Mouse (Mus musculus): Measurements from ENCODE around the gene Fgfr2. TPM values are rescaled to one million over a fixed set of nuclear protein-coding genes. Genes with fewer than 3 reads are reported as not detected.

The Fgfr2 gene
- polyA plus RNA-seq, 1 experiment = 1.7 TPM

- H3K27me3 ChIP-seq (ENCODE audit: control insufficient read depth, insufficient read depth, insufficient read length) = no peaks in the 10 kb centered on the region
- no peak overlapping the region for H3K4me3 ChIP-seq (ENCODE audit: insufficient read depth, poor library complexity, severe bottlenecking)
- H3ac ChIP-seq (ENCODE audit: control insufficient read depth, insufficient read length, low read depth) = no peak overlapping the region
- peaks cover 6% of the 10 kb centered on the region for H3K79me2 ChIP-seq (ENCODE audit: control insufficient read depth, insufficient read depth)
- H3K36me3 ChIP-seq (ENCODE audit: control insufficient read depth, insufficient read depth) = no peaks in the 10 kb centered on the region
- TF ChIP-seq MYOG (IDR thresholded peaks at IDR 0.05; ENCODE audit: control insufficient read depth, extremely low read depth, insufficient read length) = no peak
- TF ChIP-seq USF1 (IDR thresholded peaks at IDR 0.05; ENCODE audit: low read depth) = no peak
- TF ChIP-seq FOSL1 (IDR thresholded peaks at IDR 0.05; ENCODE audit: insufficient read depth, low read length, poor library complexity, severe bottlenecking) = no peak
- no peak for TF ChIP-seq CTCF (IDR thresholded peaks at IDR 0.05; ENCODE audit: control insufficient read depth, insufficient read depth, insufficient read length)
- TF ChIP-seq MYOD1 (IDR thresholded peaks at IDR 0.05; ENCODE audit: control insufficient read depth, insufficient read length, low read depth) = no peak
- TF ChIP-seq MAX (IDR thresholded peaks at IDR 0.05) = no peak
- TF ChIP-seq CEBPB (IDR thresholded peaks at IDR 0.05; ENCODE audit: low read depth) = no peak
- H3K79me3 ChIP-seq (ENCODE audit: low read depth) = peaks cover 2% of the 10 kb centered on the region
These were observed 826.3 kb downstream of the Fgfr2 start for GRCm38 (mm10) chr7:132296661-132297443.

- no peak overlapping the region for H3K4me3 ChIP-seq (ENCODE audit: insufficient read depth, poor library complexity, severe bottlenecking)
- TF ChIP-seq FOSL1 (IDR thresholded peaks at IDR 0.05; ENCODE audit: insufficient read depth, low read length, poor library complexity, severe bottlenecking) (no peak), CTCF (IDR thresholded peaks at IDR 0.05; ENCODE audit: control insufficient read depth, insufficient read depth, insufficient read length) (no peak), MAX (IDR thresholded peaks at IDR 0.05) (no peak), CEBPB (IDR thresholded peaks at IDR 0.05; ENCODE audit: low read depth) (no peak), MYOD1 (IDR thresholded peaks at IDR 0.05; ENCODE audit: control insufficient read depth, insufficient read length, low read depth) (no peak), MYOG (IDR thresholded peaks at IDR 0.05; ENCODE audit: control insufficient read depth, extremely low read depth, insufficient read length) (no peak), USF1 (IDR thresholded peaks at IDR 0.05; ENCODE audit: low read depth) (no peak)
- no peaks in the 10 kb centered on the region for H3K27me3 ChIP-seq (ENCODE audit: control insufficient read depth, insufficient read depth, insufficient read length)
- no peak overlapping the region for H3ac ChIP-seq (ENCODE audit: control insufficient read depth, insufficient read length, low read depth)
- peaks cover 6% of the 10 kb centered on the region for H3K79me2 ChIP-seq (ENCODE audit: control insufficient read depth, insufficient read depth)
- H3K36me3 ChIP-seq (ENCODE audit: control insufficient read depth, insufficient read depth) = no peaks in the 10 kb centered on the region
- H3K79me3 ChIP-seq (ENCODE audit: low read depth) = peaks cover 2% of the 10 kb centered on the region
These were observed 827.0 kb downstream of the Fgfr2 start for GRCm38 (mm10) chr7:132296132-132296531.

- Histone ChIP-seq H3K27me3 (ENCODE audit: control insufficient read depth, insufficient read depth, insufficient read length) (no peaks in the 10 kb centered on the region), H3K79me3 (ENCODE audit: low read depth) (no peaks in the 10 kb centered on the region), H3K4me3 (ENCODE audit: insufficient read depth, poor library complexity, severe bottlenecking) (no peak overlapping the region), H3ac (ENCODE audit: control insufficient read depth, insufficient read length, low read depth) (no peak overlapping the region), H3K36me3 (ENCODE audit: control insufficient read depth, insufficient read depth) (no peaks in the 10 kb centered on the region), H3K79me2 (ENCODE audit: control insufficient read depth, insufficient read depth) (no peaks in the 10 kb centered on the region)
- no peak for TF ChIP-seq USF1 (IDR thresholded peaks at IDR 0.05; ENCODE audit: low read depth)
- no peak for TF ChIP-seq FOSL1 (IDR thresholded peaks at IDR 0.05; ENCODE audit: insufficient read depth, low read length, poor library complexity, severe bottlenecking)
- no peak for TF ChIP-seq CTCF (IDR thresholded peaks at IDR 0.05; ENCODE audit: control insufficient read depth, insufficient read depth, insufficient read length)
- no peak for TF ChIP-seq MAX (IDR thresholded peaks at IDR 0.05)
- TF ChIP-seq MYOD1 (IDR thresholded peaks at IDR 0.05; ENCODE audit: control insufficient read depth, insufficient read length, low read depth) = no peak
- no peak for TF ChIP-seq CEBPB (IDR thresholded peaks at IDR 0.05; ENCODE audit: low read depth)
- no peak for TF ChIP-seq MYOG (IDR thresholded peaks at IDR 0.05; ENCODE audit: control insufficient read depth, extremely low read depth, insufficient read length)
These were observed 835.8 kb downstream of the Fgfr2 start for GRCm38 (mm10) chr7:132287340-132287664.

GRCm38 (mm10) chr7:132286630-132287339, 836.4 kb downstream of the Fgfr2 start:
- H3K27me3 ChIP-seq (ENCODE audit: control insufficient read depth, insufficient read depth, insufficient read length) = no peaks in the 10 kb centered on the region

GRCm38 (mm10) chr7:132284795-132285194, 838.4 kb downstream of the Fgfr2 start:
- TF ChIP-seq MYOG (IDR thresholded peaks at IDR 0.05; ENCODE audit: control insufficient read depth, extremely low read depth, insufficient read length) = no peak
- TF ChIP-seq CEBPB (IDR thresholded peaks at IDR 0.05; ENCODE audit: low read depth) = no peak
- peaks cover 1% of the 10 kb centered on the region for H3K79me3 ChIP-seq (ENCODE audit: low read depth)

More at GRCm38 (mm10) chr7:132286630-132287339, 836.4 kb downstream of the Fgfr2 start:
- Histone ChIP-seq H3K4me3 (ENCODE audit: insufficient read depth, poor library complexity, severe bottlenecking) (no peak overlapping the region), H3K36me3 (ENCODE audit: control insufficient read depth, insufficient read depth) (no peaks in the 10 kb centered on the region), H3ac (ENCODE audit: control insufficient read depth, insufficient read length, low read depth) (no peak overlapping the region), H3K79me2 (ENCODE audit: control insufficient read depth, insufficient read depth) (no peaks in the 10 kb centered on the region), H3K79me3 (ENCODE audit: low read depth) (no peaks in the 10 kb centered on the region)
- TF ChIP-seq MYOG (IDR thresholded peaks at IDR 0.05; ENCODE audit: control insufficient read depth, extremely low read depth, insufficient read length) (no peak), MYOD1 (IDR thresholded peaks at IDR 0.05; ENCODE audit: control insufficient read depth, insufficient read length, low read depth) (no peak), CEBPB (IDR thresholded peaks at IDR 0.05; ENCODE audit: low read depth) (no peak), USF1 (IDR thresholded peaks at IDR 0.05; ENCODE audit: low read depth) (no peak), MAX (IDR thresholded peaks at IDR 0.05) (no peak), FOSL1 (IDR thresholded peaks at IDR 0.05; ENCODE audit: insufficient read depth, low read length, poor library complexity, severe bottlenecking) (no peak), CTCF (IDR thresholded peaks at IDR 0.05; ENCODE audit: control insufficient read depth, insufficient read depth, insufficient read length) (no peak)

More at GRCm38 (mm10) chr7:132284795-132285194, 838.4 kb downstream of the Fgfr2 start:
- Histone ChIP-seq H3K36me3 (ENCODE audit: control insufficient read depth, insufficient read depth) (no peaks in the 10 kb centered on the region), H3ac (ENCODE audit: control insufficient read depth, insufficient read length, low read depth) (no peak overlapping the region), H3K27me3 (ENCODE audit: control insufficient read depth, insufficient read depth, insufficient read length) (no peaks in the 10 kb centered on the region), H3K4me3 (ENCODE audit: insufficient read depth, poor library complexity, severe bottlenecking) (no peak overlapping the region), H3K79me2 (ENCODE audit: control insufficient read depth, insufficient read depth) (no peaks in the 10 kb centered on the region)
